Mouse (Mus musculus) liver, embryonic 11.5 days (tissue): ENCODE data around the gene Slc22a15. TPM values are rescaled to one million over a fixed set of nuclear protein-coding genes. Genes with fewer than 3 reads are reported as not detected.
A peak's percentile ranks its signal among the peaks of the same experiment; 100 is the strongest.

Source experiments
- ATAC-seq: fragments of 200-750 bp; cut with Nextera tagmentation; replicated peaks from 2 replicates; pipeline ENCODE4 v1.8.0; 2017; ENCODE audit warnings: moderate number of reproducible peaks, mild to moderate bottlenecking, moderate TSS enrichment, moderate library complexity; ENCODE audit not compliant: low FRiP score
- DNase-seq: peaks from one replicate; pipeline ENCODE4 v3.0.0-alpha.2; 2017; ENCODE audit warnings: low spot score
- H3K27ac ChIP-seq: fragments of 300-500 bp; sonication (generic); 2 replicates; pipeline ENCODE4 v1.5.1; 2014; ENCODE audit warnings: mild to moderate bottlenecking, low read depth, low read length, control low read depth
- H3K27me3 ChIP-seq: fragments of 300-500 bp; sonication (generic); replicated peaks from 2 replicates; pipeline ENCODE4 v1.6.1; 2014; ENCODE audit warnings: low read length, mixed read lengths; ENCODE audit not compliant: control insufficient read depth, insufficient read depth
- H3K36me3 ChIP-seq: fragments of 300-500 bp; sonication (generic); 2 replicates; pipeline ENCODE4 v1.6.1; 2014; ENCODE audit warnings: mild to moderate bottlenecking, low read length, moderate library complexity, mixed read lengths; ENCODE audit not compliant: control insufficient read depth, insufficient read depth
- H3K4me1 ChIP-seq: fragments of 300-500 bp; sonication (generic); replicated peaks from 2 replicates; pipeline ENCODE4 v1.6.1; 2014; ENCODE audit warnings: low read length, mixed read lengths; ENCODE audit not compliant: control insufficient read depth, insufficient read depth
- H3K4me2 ChIP-seq: fragments of 300-500 bp; sonication (generic); 2 replicates; pipeline ENCODE4 v1.6.1; 2014; ENCODE audit warnings: mild to moderate bottlenecking, control low read depth, moderate library complexity
- H3K4me3 ChIP-seq: fragments of 300-500 bp; sonication (generic); 2 replicates; pipeline ENCODE4 v1.5.1; 2014; ENCODE audit warnings: low read depth, low read length, control low read depth
- H3K9ac ChIP-seq: fragments of 300-500 bp; sonication (generic); 2 replicates; pipeline ENCODE4 v1.6.1; 2014; ENCODE audit warnings: low read depth, low read length, control low read depth
- H3K9me3 ChIP-seq: fragments of 300-500 bp; sonication (generic); 2 replicates; pipeline ENCODE4 v1.6.1; 2016; ENCODE audit warnings: low read length, inconsistent platforms, mixed read lengths; ENCODE audit not compliant: control insufficient read depth
- WGBS: fragments of 180-500 bp; shearing (Covaris S2); extraction: QIAGEN DNeasy Blood & Tissue Kit; methylation state at CpG from one replicate; pipeline ENCODE4 v1.1.7; 2014; 5-methylcytosine and 5-hydroxymethylcytosine counted together
- polyA plus RNA-seq: library from polyadenylated mRNA; unstranded; fragments of >200 nt; fragmentation: Nextera tagmentation; extraction: Ambion mirVana; gene quantifications from 2 replicates; pipeline ENCODE4 v1.2.1, GENCODE M21; 2014

The Slc22a15 gene
- polyA plus RNA-seq, 1 experiment from 2014 or later, result 1.8 TPM

DNA sequence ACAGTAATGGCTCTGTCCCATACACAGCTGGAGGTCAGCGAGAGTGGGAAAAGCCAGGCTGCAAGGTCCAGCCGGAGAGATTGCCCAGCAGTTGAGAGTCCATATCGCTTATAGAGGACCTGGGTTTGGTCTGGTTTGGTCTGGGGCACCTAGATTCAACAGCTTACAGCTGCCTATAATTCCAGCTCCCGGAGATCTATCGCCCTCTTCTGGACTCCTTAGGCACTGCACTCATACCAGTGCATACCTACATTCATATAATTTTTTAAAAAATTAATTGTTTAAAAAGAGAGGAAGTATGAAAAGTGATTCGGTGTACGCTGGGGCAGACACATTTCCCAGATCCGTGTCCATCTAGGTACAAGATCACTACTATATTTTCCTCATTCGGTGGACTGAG lies 84.9 kb downstream of the Slc22a15 start:
- Histone ChIP-seq H3K4me3 (no peak overlapping the region), H3K9ac (no peak overlapping the region), H3K27ac (no peak overlapping the region), H3K4me2 (no peak overlapping the region), H3K9me3 (no peaks in the 10 kb centered on the region), H3K36me3 (no peaks in the 10 kb centered on the region), H3K27me3 (no peaks in the 10 kb centered on the region), H3K4me1 (peaks cover 7% of the 10 kb centered on the region; the same call in 1 of the 2 replicates)
- WGBS, result 83% methylated on average over 9 of the region's 9 CpGs
- ATAC-seq, result no peak
- no peak for DNase-seq

DNA sequence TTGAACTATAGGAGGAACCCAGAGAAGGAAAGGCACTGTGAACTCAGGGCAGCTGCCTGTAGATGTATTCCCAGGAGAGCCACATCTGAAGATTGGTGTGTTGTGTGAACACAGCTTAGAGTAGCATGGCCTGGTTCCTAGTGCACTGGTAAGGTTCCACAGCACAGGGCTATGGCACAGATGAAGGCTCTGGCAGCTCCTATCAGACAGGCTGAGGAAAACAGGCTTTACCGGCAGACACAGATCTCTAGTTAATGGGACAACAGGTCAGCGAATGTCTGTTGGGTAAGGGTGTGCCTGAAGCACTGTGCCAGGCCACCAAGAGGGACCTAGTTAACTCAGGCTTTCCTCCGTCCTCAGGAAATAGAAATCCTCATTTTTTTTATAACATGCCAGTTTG lies 87.3 kb downstream of the Slc22a15 start:
- Histone ChIP-seq H3K9ac (no peak overlapping the region), H3K27me3 (no peaks in the 10 kb centered on the region), H3K9me3 (no peaks in the 10 kb centered on the region), H3K4me1 (peaks cover 7% of the 10 kb centered on the region; the same call in 1 of the 2 replicates), H3K36me3 (no peaks in the 10 kb centered on the region), H3K4me3 (no peak overlapping the region), H3K4me2 (no peak overlapping the region), H3K27ac (no peak overlapping the region)
- DNase-seq (no peak), ATAC-seq (no peak)
- 69% methylated on average over 3 of the region's 3 CpGs for WGBS

DNA sequence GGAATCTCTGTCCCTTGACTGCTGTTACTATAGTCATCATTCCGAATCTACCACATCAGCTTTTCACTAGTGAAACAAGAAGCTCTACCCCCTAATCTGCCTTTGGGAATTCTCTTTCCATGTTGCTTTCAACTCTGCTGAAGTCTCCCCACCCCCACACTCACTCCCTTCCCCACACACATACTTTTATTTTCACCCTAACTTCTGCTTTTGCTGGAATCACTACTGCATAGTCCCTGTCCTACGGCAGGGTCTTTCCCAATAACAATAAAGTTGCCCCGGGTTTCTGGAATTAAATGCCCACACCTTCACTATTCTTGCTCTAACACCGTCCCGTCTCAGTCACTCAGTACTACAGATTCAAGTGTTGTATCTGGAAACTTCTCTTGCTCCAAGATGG lies 87.7 kb downstream of the Slc22a15 start:
- no peak for DNase-seq
- Histone ChIP-seq H3K9me3 (no peaks in the 10 kb centered on the region), H3K9ac (no peak overlapping the region), H3K4me2 (peak overlapping the region; percentile 49; the same call in 1 of the 2 replicates), H3K27me3 (no peaks in the 10 kb centered on the region), H3K4me1 (peaks cover 7% of the 10 kb centered on the region; the same call in 1 of the 2 replicates), H3K36me3 (no peaks in the 10 kb centered on the region), H3K27ac (no peak overlapping the region), H3K4me3 (no peak overlapping the region)
- WGBS, result 71% methylated on average over 5 of the region's 5 CpGs
- ATAC-seq, result no peak

DNA sequence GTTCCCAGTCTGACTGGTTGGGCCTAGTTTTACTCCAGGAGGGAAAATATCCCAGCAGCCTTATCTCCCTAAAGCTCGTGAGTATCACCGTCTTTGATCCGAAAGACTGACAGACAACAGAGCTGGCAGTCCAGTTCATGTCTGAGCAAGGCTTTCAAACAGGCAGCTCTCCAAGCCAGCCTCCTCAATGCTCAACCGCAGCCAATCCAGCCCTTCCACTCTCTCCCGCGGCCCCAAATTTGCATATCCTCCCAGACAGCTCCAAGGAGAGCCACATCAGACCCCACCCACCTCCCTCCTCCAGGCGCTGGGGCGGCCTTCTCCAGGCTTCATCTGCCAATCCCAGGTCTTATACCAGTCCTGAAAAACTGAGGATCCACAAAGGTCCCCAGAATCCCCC lies 88.2 kb downstream of the Slc22a15 start:
- Histone ChIP-seq H3K9ac (no peak overlapping the region), H3K27me3 (no peaks in the 10 kb centered on the region), H3K9me3 (no peaks in the 10 kb centered on the region), H3K4me1 (peaks cover 7% of the 10 kb centered on the region; the same call in 1 of the 2 replicates), H3K36me3 (no peaks in the 10 kb centered on the region), H3K4me3 (no peak overlapping the region), H3K27ac (no peak overlapping the region), H3K4me2 (peak overlapping the region; percentile 49)
- DNase-seq, result peak; percentile 71
- peak; percentile 78 for ATAC-seq
- 1% methylated on average over 8 of the region's 8 CpGs for WGBS

DNA sequence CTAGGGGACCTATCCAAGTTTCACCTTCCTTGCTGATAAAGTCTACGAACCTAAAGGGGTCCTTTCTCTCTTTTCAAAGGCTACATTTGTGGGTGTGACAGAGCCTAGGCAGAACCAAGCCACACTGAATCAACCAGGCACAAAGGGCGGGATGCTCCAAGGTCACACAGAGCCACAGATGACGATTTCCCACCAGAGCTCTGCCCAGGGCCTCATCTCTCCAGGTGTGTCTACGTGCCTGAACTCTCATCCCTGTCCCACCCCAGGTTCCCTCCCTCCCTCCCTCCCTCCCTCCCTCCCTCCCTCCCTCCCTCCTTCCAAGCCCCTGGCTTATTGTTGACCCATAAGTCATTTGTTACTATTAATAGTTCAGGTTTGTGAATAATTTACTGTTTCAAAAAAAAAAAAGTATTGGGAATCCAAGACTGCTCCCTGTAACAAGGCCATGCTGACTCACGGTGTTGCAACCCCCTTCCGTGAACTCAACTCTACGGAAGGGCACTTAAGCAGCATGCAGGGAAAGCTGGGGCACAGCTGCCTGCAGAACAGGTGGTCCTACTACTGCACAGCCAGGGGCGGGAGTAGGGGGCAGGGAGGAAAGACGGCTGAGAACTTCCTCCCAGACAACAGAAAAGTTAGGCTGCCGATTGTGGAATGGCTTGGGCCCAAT lies 92.9 kb downstream of the Slc22a15 start:
- H3K9ac ChIP-seq, result no peak overlapping the region
- ATAC-seq (no peak), DNase-seq (no peak)
- H3K36me3 ChIP-seq, result no peaks in the 10 kb centered on the region
- H3K9me3 ChIP-seq, result no peaks in the 10 kb centered on the region
- no peak overlapping the region for H3K4me2 ChIP-seq
- H3K4me1 ChIP-seq, result peaks cover 5% of the 10 kb centered on the region; the same call in 1 of the 2 replicates
- WGBS, result 39% methylated on average over 10 of the region's 10 CpGs
- H3K4me3 ChIP-seq, result no peak overlapping the region
- no peak overlapping the region for H3K27ac ChIP-seq
- H3K27me3 ChIP-seq, result no peaks in the 10 kb centered on the region; the same call in 1 of the 2 replicates

DNA sequence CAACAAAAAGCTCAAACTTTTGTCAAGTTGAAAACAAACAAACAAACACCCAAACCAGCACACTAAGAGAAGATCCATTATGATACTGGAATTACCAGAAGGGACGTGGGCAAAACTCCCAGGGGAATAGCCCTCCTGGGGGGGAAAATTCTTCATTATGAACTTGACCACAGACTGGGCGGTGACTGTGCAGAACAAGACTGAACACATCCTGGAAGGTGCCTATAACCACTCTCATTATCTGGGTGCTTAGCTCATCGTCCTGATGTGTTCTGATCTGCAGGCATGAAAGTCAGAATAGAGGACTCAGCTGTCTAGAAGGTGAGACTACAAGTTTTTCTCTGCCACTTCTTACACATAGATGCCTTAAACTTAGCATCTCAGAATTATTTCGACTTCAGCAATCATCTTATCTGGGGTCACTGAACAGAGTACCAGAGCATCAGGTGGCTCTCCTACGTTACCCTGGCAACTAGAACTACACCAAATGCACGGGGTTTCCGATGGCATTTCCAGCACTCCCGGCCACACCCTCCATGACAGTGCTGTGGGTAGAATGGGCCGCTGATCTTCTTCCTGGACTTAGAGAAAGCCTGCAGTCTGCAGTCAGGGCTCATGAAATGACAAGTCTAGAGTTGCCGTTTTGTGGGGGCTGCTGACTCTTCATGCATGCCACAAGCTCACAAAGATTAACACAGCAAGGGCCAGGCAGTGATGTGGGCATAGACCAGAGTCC lies 94.2 kb downstream of the Slc22a15 start:
- Histone ChIP-seq H3K9ac (no peak overlapping the region), H3K27me3 (no peaks in the 10 kb centered on the region; the same call in 1 of the 2 replicates), H3K4me3 (no peak overlapping the region), H3K36me3 (no peaks in the 10 kb centered on the region), H3K27ac (no peak overlapping the region), H3K4me2 (no peak overlapping the region), H3K4me1 (no peaks in the 10 kb centered on the region), H3K9me3 (no peaks in the 10 kb centered on the region)
- 70% methylated on average over 10 of the region's 10 CpGs for WGBS
- DNase-seq, result no peak
- no peak for ATAC-seq

DNA sequence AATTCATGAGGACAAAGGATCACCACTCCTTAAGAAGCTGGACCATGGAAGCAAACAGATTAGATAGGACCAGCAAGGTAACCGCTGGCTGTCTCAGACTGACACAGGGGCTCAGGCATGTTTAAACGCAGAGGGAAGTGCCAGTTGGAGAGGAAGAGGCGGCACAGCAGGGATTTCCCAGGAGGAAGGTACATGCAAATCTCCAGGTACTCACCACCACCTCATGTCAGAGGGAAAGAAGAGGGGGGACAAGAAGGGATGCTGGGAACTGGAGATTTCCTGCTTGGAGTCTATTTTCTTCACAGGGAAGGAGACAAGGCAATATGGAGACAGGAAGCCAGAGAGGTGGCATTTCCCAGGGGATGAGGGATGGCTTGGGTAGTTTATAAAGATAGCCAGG lies 95.7 kb downstream of the Slc22a15 start:
- Histone ChIP-seq H3K9me3 (no peaks in the 10 kb centered on the region), H3K27ac (no peak overlapping the region), H3K27me3 (no peaks in the 10 kb centered on the region; the same call in 1 of the 2 replicates), H3K4me2 (no peak overlapping the region), H3K4me1 (no peaks in the 10 kb centered on the region), H3K4me3 (no peak overlapping the region), H3K9ac (no peak overlapping the region), H3K36me3 (no peaks in the 10 kb centered on the region)
- DNase-seq (no peak), ATAC-seq (no peak)
- WGBS, result 36% methylated on average over 3 of the region's 3 CpGs

DNA sequence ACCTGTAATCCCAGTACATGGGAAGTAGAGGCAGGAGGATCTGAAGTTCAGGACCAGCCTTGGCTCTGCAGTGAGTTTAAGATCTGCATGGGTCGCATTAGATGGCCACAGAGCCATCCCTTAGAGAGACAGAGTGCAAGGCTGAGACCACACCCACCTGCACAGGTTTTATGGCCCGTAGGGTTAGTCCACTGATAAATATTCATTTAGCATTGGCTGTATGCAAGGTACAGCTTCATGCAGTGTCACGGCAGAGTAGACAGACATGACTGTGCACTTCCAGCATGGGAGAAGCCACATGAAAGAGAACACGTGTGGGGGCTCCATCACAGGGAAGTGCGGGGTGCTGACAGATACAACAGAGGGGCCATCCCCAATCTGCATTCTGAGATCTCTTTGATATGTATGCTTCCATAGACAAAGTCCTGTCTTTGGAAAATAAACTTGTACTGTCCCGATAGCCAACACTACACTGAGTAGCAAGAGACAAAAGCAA lies 97.0 kb downstream of the Slc22a15 start:
- 77% methylated on average over 6 of the region's 6 CpGs for WGBS
- ATAC-seq (no peak), DNase-seq (no peak)
- no peaks in the 10 kb centered on the region for H3K9me3 ChIP-seq
- no peaks in the 10 kb centered on the region for H3K4me1 ChIP-seq
- H3K4me3 ChIP-seq, result no peak overlapping the region
- no peaks in the 10 kb centered on the region; the same call in 1 of the 2 replicates for H3K27me3 ChIP-seq
- no peak overlapping the region for H3K4me2 ChIP-seq
- H3K27ac ChIP-seq, result no peak overlapping the region
- H3K36me3 ChIP-seq, result no peaks in the 10 kb centered on the region
- H3K9ac ChIP-seq, result no peak overlapping the region
